Mouse (Mus musculus) MEL (cell line): ENCODE data around the gene Btaf1. TPM values are rescaled to one million over a fixed set of nuclear protein-coding genes. Genes with fewer than 3 reads are reported as not detected.

Source experiments
- DNase-seq: peaks from one replicate; pipeline ENCODE4 v3.0.0; 2011; ENCODE audit warnings: low read depth, low spot score
- H3K27ac ChIP-seq: 2 replicates; pipeline ENCODE4 v1.5.1; 2012; ENCODE audit warnings: low read depth, mild to moderate bottlenecking, control low read depth, low read length, moderate library complexity; ENCODE audit not compliant: control insufficient read depth
- H3K27me3 ChIP-seq, 2 experiments: fragments of 150-350 bp in 1 of 2; sonication (generic) in 1 of 2; 2 replicates each; pipeline ENCODE4 v1.6.1; 2012; ENCODE audit warnings: low read length in 2 of 2, mild to moderate bottlenecking in 2 of 2, improper control_type of control experiment in 1 of 2, moderate library complexity in 1 of 2; ENCODE audit not compliant: insufficient read depth in 2 of 2, control insufficient read depth in 1 of 2
- H3K36me3 ChIP-seq, 2 experiments: 2 replicates each; pipeline ENCODE4 v1.6.1; 2012 to 2014; ENCODE audit warnings: low read length in 2 of 2, improper control_type of control experiment in 1 of 2, inconsistent platforms in 1 of 2, mild to moderate bottlenecking in 1 of 2; ENCODE audit not compliant: insufficient read depth in 2 of 2, control insufficient read depth in 1 of 2
- H3K4me1 ChIP-seq, 2 experiments: fragments of 150-350 bp in 1 of 2; sonication (generic) in 1 of 2; 2 replicates each; pipeline ENCODE4 v1.6.1; 2012; ENCODE audit warnings: low read length in 2 of 2, improper control_type of control experiment in 1 of 2, mild to moderate bottlenecking in 1 of 2; ENCODE audit not compliant: insufficient read depth in 2 of 2, control insufficient read depth in 1 of 2
- H3K4me3 ChIP-seq, 2 experiments: fragments of 150-350 bp in 1 of 2; sonication (generic) in 1 of 2; 2 replicates each; pipeline ENCODE4 v1.5.1; 2012; ENCODE audit warnings: low read depth in 2 of 2, low read length in 2 of 2, mild to moderate bottlenecking in 2 of 2, moderate library complexity in 2 of 2, control low read depth in 1 of 2, improper control_type of control experiment in 1 of 2; ENCODE audit not compliant: control insufficient read depth in 1 of 2, insufficient read depth in 1 of 2
- H3K79me2 ChIP-seq: 2 replicates; pipeline ENCODE4 v1.6.1; 2012; ENCODE audit warnings: mild to moderate bottlenecking, low read length, moderate library complexity; ENCODE audit not compliant: control insufficient read depth, poor library complexity, insufficient read depth
- H3K9ac ChIP-seq: 2 replicates; pipeline ENCODE4 v1.6.1; 2012; ENCODE audit warnings: low read depth, mild to moderate bottlenecking, control low read depth, low read length, moderate library complexity; ENCODE audit not compliant: control insufficient read depth, poor library complexity, severe bottlenecking
- H3K9me3 ChIP-seq: fragments of 150-350 bp; sonication (generic); replicated peaks from 2 replicates; pipeline ENCODE4 v1.6.1; 2012; ENCODE audit warnings: mild to moderate bottlenecking, low read length, improper control_type of control experiment, moderate library complexity; ENCODE audit not compliant: insufficient read depth
- BHLHE40 ChIP-seq: IDR thresholded peaks from 2 replicates; pipeline ENCODE4 v1.6.1; 2012; ENCODE audit warnings: low read depth, mild to moderate bottlenecking, inconsistent platforms, low read length, improper control_type of control experiment, borderline replicate concordance
- CHD1 ChIP-seq: IDR thresholded peaks from 2 replicates; pipeline ENCODE4 v1.6.1; 2012; ENCODE audit warnings: low read depth, mild to moderate bottlenecking, inconsistent platforms, low read length, improper control_type of control experiment
- CHD2 ChIP-seq: IDR thresholded peaks from 2 replicates; pipeline ENCODE4 v1.6.1; 2011; ENCODE audit warnings: low read length, improper control_type of control experiment
- ETS1 ChIP-seq: IDR thresholded peaks from 2 replicates; pipeline ENCODE4 v1.6.1; 2012; ENCODE audit warnings: low read depth, mild to moderate bottlenecking, inconsistent platforms, low read length, improper control_type of control experiment, moderate library complexity
- GABPA ChIP-seq: IDR thresholded peaks from 2 replicates; pipeline ENCODE4 v1.6.1; 2012; ENCODE audit warnings: low read depth, mild to moderate bottlenecking, inconsistent platforms, low read length, improper control_type of control experiment, moderate library complexity
- HCFC1 ChIP-seq: IDR thresholded peaks from 2 replicates; pipeline ENCODE4 v1.6.1; 2012; ENCODE audit warnings: low read depth, mild to moderate bottlenecking, inconsistent platforms, low read length, improper control_type of control experiment, moderate library complexity
- JUND ChIP-seq: IDR thresholded peaks from 2 replicates; pipeline ENCODE4 v1.6.1; 2011; ENCODE audit warnings: low read depth, mild to moderate bottlenecking, improper control_type of control experiment, low read length
- KAT2A ChIP-seq: conservative IDR thresholded peaks from 2 replicates; pipeline ENCODE4 v1.6.1; 2012; ENCODE audit warnings: low read depth, low read length, improper control_type of control experiment, inconsistent platforms
- MEF2A ChIP-seq: IDR thresholded peaks from 2 replicates; pipeline ENCODE4 v1.6.1; 2014; ENCODE audit warnings: low read depth, mild to moderate bottlenecking, inconsistent platforms, low read length, improper control_type of control experiment; ENCODE audit not compliant: poor library complexity, insufficient replicate concordance, severe bottlenecking; ENCODE audit errors: extremely low read depth
- MXI1 ChIP-seq: IDR thresholded peaks from 2 replicates; pipeline ENCODE4 v1.6.1; 2011; ENCODE audit warnings: mild to moderate bottlenecking, low read depth, low read length, improper control_type of control experiment
- MYB ChIP-seq: IDR thresholded peaks from 2 replicates; pipeline ENCODE4 v1.6.1; 2011; ENCODE audit warnings: mild to moderate bottlenecking, low read depth, low read length, improper control_type of control experiment
- POLR2A ChIP-seq, 2 experiments: IDR thresholded peaks; 2 replicates each; pipeline ENCODE4 v1.6.1; 2011 to 2012; ENCODE audit warnings: low read length in 2 of 2, mild to moderate bottlenecking in 2 of 2, control low read depth in 1 of 2, improper control_type of control experiment in 1 of 2, low read depth in 1 of 2, moderate library complexity in 1 of 2; ENCODE audit not compliant: control insufficient read depth in 1 of 2, insufficient read depth in 1 of 2, poor library complexity in 1 of 2
- POLR2AphosphoS5 ChIP-seq: IDR thresholded peaks from 2 replicates; pipeline ENCODE4 v1.6.1; 2012; ENCODE audit warnings: low read depth, borderline replicate concordance, mild to moderate bottlenecking, inconsistent platforms, low read length, moderate library complexity, mixed read lengths
- SMC3 ChIP-seq: IDR thresholded peaks from 2 replicates; pipeline ENCODE4 v1.6.1; 2011; ENCODE audit warnings: low read depth, low read length, improper control_type of control experiment
- TAL1 ChIP-seq: IDR thresholded peaks from 2 replicates; pipeline ENCODE4 v1.6.1; 2012; ENCODE audit warnings: mild to moderate bottlenecking, inconsistent platforms, low read length, moderate library complexity, mixed read lengths
- TBP ChIP-seq: IDR thresholded peaks from 2 replicates; pipeline ENCODE4 v1.8.0; 2011; ENCODE audit warnings: low read depth, low read length, improper control_type of control experiment
- TCF12 ChIP-seq: IDR thresholded peaks from 2 replicates; pipeline ENCODE4 v1.6.1; 2014; ENCODE audit warnings: low read depth, mild to moderate bottlenecking, inconsistent platforms, low read length, improper control_type of control experiment, moderate library complexity
- UBTF ChIP-seq: IDR thresholded peaks from 2 replicates; pipeline ENCODE4 v1.6.1; 2012; ENCODE audit warnings: low read depth, mild to moderate bottlenecking, inconsistent platforms, low read length, improper control_type of control experiment, moderate library complexity, borderline replicate concordance; ENCODE audit not compliant: insufficient read depth
- USF1 ChIP-seq: IDR thresholded peaks from 2 replicates; pipeline ENCODE4 v1.6.1; 2014; ENCODE audit warnings: low read depth, mild to moderate bottlenecking, inconsistent platforms, low read length, improper control_type of control experiment, moderate library complexity
- ZMIZ1 ChIP-seq: IDR thresholded peaks from 2 replicates; pipeline ENCODE4 v1.6.1; 2012; ENCODE audit warnings: low read depth, mild to moderate bottlenecking, inconsistent platforms, low read length, improper control_type of control experiment, moderate library complexity
- ZNF384 ChIP-seq: IDR thresholded peaks from 2 replicates; pipeline ENCODE4 v1.6.1; 2012; ENCODE audit warnings: low read depth, mild to moderate bottlenecking, inconsistent platforms, low read length, improper control_type of control experiment
- polyA plus RNA-seq, 2 experiments: library from polyadenylated mRNA; stranded (reverse) in 1 of 2; unstranded in 1 of 2; fragments of >175 nt in 1 of 2; fragments of >200 nt in 1 of 2; gene quantifications; 2 replicates each; pipeline versions ENCODE4 v1.2.1 to v1.2.4; 2012; ENCODE audit warnings: low replicate concordance in 2 of 2, low read depth in 1 of 2; ENCODE audit not compliant: insufficient read length in 2 of 2, insufficient read depth in 1 of 2, missing spikeins in 1 of 2
- total RNA-seq: library from RNA; depleted of rRNA; stranded (reverse); fragments of 300-350 nt; gene quantifications from 2 replicates; pipeline ENCODE4 v1.2.3, GENCODE M21; 2012

Gene Btaf1
- total and polyA plus RNA-seq, 3 experiments = 40.1 to 69.5 (median 46.1) TPM

DNA sequence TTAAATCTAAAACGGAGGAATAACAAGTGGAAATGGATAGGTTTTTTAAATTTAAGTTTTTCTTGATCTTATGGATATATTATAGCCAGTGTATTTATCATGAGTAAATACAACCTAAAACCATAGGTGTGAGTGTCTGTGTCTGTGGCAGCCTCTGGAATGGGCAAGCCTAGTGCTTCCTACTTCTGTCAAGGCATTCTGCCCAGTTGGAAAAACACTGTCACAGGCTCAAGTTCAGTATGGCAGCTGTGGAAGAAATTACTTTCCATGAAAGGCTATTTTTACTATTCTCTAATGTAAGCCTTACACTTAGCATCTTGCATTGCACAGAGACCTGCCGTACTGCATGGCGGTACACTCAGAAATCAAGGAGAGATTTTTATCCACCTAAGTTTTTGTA lies 34.1 kb upstream of the Btaf1 start:
- no peaks in the 10 kb centered on the region for H3K4me1 ChIP-seq
- H3K27ac ChIP-seq = no peak overlapping the region
- H3K4me3 ChIP-seq = no peak overlapping the region
- no peak for DNase-seq
- H3K36me3 ChIP-seq = peaks cover 0 to 43% of the 10 kb centered on the region in 2 experiments; a peak in 2 of 4 replicates
- no peak for TF ChIP-seq GABPA
- TF ChIP-seq ZNF384 = no peak
- TF ChIP-seq, all 39 proteins: peak for 0
- Histone ChIP-seq H3K9ac (no peak overlapping the region), H3K27me3 (no peaks in the 10 kb centered on the region), H3K79me2 (no peaks in the 10 kb centered on the region), H3K9me3 (no peaks in the 10 kb centered on the region)

DNA sequence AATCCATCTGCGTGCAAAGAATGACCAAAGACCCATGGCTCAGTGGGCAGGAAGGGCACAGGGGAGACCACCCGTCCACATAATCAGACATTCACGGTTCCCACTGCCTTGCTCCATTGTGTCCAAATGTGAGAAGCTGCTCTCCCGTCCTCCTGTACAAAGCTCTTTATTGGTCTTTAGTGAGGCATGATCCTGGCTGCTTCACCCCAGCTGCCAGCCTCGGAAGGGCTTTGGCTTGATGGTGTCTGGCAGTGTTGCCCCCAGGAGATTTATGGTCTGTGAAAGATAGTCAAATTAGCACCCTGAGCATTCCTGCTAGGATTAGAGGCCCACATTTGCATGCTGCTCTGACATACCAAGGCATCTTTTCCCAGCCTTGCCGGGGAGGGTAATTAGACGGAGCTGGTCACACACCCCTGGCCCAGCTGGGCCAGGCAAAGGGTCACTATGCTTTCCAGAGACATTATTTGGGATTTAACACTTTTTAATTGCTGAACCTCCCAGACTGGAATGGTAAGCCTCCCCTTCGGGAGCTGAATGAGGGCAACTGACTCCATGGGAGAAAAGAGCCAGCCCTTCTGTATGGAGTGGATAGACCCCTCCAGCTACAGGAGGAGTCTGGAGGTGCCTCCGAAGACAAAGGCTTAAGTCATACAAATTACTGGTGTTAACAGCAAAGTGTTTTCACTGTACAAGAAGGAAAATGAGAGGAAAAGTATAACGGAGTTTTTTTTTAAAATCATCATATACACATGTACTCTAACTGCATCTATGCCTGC lies 28.9 kb upstream of the Btaf1 start:
- no peak overlapping the region for H3K4me3 ChIP-seq
- TF ChIP-seq MEF2A (no peak), CHD1 (no peak), MXI1 (no peak), CHD2 (no peak), ZMIZ1 (no peak), POLR2A (IDR thresholded peaks at IDR 0.05; ENCODE audit: control insufficient read depth in 1 of 2, insufficient read depth in 1 of 2, low read depth in 1 of 2, low read length in 2 of 2, poor library complexity in 1 of 2) (no peak), TAL1 (no peak), POLR2AphosphoS5 (no peak), MYB (no peak), HCFC1 (no peak), TCF12 (no peak), TBP (no peak), KAT2A (no peak), ETS1 (no peak), SMC3 (no peak), JUND (no peak), USF1 (no peak), UBTF (no peak), BHLHE40 (no peak)
- H3K27ac ChIP-seq = no peak overlapping the region
- H3K9ac ChIP-seq = no peak overlapping the region
- no peak for DNase-seq
- no peaks in the 10 kb centered on the region for H3K9me3 ChIP-seq
- H3K36me3 ChIP-seq = peaks cover 0 to 14% of the 10 kb centered on the region in 2 experiments; a peak in 2 of 4 replicates
- H3K79me2 ChIP-seq = no peaks in the 10 kb centered on the region
- H3K4me1 ChIP-seq = no peaks in the 10 kb centered on the region
- no peaks in the 10 kb centered on the region for H3K27me3 ChIP-seq
